Mouse (Mus musculus): ENCODE measurements around the gene Slc35b2. TPM values are rescaled to one million over a fixed set of nuclear protein-coding genes. Genes with fewer than 3 reads are reported as not detected.

The Slc35b2 gene
- total and polyA plus RNA-seq, 3 experiments, result 43.6 to 167 (median 59.7) TPM

DNA sequence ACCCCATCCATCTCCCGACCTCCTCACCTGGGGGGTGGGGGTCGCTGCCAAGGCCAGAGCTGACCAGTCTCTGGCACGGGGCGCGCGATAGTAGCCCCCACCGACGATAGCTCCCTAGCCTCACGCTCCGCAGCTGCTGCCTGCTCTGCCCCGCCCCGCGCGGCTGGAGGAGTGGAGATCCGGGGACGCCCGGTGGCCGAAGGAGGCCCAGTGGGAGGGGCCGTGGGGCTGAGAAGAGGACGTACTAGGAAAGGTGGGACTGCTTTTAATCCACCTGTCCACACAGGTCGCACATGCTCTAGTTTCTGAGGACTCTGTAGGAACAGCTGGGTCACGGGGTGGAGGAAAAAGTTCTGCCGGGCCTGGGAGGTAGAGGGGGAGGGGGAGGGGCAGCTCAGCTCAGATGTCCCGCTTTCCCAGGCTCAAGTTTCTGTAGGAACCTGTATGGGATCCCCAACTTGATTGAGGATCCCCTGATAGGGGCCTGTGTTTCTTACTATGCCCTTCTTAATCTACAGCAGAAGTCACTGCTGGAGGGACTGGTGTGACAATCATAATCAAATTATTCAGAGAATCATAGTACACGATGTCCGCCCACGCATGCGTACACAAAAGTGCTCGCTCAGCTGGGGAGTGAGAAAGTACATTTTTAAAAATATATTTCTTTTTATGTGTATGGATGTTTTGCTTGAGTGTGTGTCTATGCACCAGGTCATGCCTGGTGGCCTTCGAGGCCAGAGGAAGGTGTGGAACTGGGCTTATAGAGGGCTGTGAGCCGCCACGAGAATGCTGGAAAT, 36.0 kb downstream of the Slc35b2 start, which contains the start of gene Slc29a1:
TSS of gene Slc29a1 (minus strand) at position 161 of the 797 bp plus-strand sequence.
- DNase-seq, result peak; percentile 85

DNA sequence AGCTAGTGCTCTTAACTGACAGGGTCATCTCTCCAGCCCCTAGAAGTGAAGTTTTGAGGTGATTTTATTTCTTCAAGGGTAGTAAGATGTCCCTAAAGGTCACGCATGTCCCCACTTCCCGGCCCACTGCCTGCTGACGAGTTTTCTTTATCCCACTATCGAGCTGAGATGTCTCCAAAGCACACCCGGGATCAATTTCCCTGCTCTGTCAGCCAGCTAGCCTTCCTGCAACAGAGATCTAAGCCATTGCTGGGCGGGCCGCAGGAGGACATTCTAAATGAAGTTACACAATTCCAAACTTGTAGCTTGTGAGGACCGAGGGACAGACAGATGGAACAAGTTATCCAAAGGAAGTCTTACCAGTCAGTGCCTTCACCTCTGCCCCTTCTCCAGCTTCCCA, 36.6 kb downstream of the Slc35b2 start:
- no peak for DNase-seq

DNA sequence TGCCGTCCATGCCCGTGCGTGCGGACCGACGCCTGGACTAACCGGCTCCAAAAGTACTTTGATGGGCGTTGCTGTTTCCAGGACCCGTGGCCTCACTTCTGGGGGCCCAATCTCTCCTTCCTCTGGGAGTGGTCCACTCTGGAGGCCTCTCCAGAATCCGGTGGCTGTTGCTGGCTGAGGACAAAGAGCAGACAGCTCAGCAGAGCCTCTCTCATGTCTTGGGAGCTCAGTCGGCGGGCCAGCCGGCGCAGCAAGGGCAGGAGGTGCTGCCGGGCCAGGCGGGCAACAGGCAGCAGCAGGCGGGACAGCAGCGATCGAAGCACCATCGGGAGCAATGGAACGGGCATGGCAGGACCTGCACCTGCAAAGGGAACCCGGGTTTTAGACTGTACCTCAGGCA, 37.7 kb downstream of the Slc35b2 start:
- no peak for DNase-seq

DNA sequence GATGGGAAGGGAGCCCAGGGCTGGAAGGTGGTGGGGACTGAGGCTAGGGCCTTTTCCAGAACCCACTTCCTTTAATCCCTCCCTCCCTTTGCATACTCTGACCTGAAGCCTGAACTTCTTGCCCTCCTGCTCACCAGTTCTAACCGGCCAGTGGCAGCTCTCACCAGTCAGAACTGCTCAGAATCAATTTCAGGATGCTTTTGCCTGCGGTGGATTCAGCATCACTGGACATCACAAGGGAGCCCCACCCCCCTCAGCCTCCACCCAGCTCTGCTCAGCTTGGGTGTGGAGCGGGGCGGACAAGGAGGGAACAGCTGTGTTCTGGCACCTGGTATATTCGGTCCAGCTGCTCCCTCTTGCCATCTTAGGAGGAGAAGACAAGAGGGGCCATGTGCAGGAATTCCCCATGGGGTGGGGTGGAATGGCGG, 38.2 kb downstream of the Slc35b2 start, which contains the start of gene Mymx:
TSS of gene Mymx (minus strand) at position 226 of the 428 bp plus-strand sequence.
- no peak for DNase-seq

DNA sequence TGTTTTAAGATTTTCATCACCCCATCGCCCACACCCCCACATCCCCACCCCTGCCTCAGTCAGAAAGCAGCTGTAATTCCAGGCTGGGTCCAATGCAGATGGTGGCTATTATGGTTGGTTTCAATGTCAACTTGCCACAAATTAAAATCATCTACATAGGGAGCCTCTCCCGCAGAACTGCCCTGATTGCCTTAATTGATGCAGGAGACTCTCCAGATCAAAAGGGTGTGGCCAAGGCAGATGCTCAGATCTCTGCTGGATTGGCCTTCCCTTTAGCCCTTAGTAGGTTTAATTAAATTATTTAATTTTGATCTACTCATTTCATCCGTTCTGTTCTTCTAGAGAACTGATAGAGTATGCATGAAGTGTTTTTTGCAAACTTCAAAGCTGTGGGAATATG, 39.3 kb downstream of the Slc35b2 start:
- no peak for DNase-seq

DNA sequence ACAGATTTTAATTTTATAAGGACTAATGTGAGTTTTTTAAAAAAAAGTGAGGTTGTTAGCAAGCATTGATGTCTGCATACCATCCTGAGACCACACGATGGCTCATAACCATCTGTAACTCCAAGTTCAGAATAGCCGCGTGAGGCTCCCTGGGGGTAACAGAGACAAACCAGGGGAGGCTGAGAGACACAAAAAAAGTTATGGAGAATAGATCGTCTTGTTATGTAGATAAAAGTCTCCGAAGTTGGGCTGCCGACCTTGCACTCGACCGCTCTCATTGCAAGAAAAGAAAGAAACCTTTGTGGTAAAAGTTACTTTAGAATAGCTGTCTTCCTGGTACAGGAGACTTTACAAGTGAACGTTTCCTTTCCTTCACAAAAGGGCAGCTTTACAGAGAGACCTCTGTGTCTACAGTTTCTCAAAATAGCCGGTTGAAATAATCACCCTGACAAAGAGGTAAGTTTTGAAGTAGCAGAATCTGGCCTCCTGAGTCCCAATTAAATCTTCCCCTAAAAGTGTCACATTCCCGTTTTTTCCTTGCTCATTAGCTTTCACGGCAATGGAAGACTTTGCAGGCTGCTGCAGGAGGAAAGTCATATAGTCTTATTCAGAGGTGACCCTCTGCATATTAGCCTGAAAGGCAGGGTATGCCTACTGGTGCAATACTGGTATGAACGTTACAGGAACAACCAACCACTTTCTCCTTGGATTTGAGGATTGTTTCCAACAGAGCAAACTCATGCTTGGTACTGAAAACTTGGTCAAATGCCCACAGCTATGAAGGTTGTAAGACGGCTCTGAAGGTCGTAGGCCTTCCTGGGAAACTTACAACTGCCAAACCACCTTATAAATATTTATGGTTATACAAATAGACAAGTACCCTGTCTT, 43.6 kb downstream of the Slc35b2 start:
- DNase-seq, result no peak

DNA sequence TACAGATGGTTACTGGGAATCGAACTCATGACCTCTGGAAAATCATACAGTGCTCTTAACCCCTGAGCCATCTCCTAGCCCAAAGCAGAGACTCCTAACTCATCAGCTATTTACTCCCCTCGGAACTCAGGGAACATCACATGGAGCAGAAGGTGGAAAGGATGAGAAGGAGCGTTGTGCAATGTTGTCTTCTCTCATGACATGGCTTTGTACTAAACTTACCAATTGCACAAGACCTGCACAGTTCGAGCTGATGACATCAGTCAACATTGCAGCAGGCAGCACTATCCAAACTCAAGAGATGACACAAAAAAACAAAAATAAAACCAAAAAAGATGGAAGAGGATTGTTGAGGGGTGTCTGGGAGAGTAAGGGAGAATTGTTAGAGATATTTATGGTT, 44.7 kb downstream of the Slc35b2 start:
- no peak for DNase-seq

DNA sequence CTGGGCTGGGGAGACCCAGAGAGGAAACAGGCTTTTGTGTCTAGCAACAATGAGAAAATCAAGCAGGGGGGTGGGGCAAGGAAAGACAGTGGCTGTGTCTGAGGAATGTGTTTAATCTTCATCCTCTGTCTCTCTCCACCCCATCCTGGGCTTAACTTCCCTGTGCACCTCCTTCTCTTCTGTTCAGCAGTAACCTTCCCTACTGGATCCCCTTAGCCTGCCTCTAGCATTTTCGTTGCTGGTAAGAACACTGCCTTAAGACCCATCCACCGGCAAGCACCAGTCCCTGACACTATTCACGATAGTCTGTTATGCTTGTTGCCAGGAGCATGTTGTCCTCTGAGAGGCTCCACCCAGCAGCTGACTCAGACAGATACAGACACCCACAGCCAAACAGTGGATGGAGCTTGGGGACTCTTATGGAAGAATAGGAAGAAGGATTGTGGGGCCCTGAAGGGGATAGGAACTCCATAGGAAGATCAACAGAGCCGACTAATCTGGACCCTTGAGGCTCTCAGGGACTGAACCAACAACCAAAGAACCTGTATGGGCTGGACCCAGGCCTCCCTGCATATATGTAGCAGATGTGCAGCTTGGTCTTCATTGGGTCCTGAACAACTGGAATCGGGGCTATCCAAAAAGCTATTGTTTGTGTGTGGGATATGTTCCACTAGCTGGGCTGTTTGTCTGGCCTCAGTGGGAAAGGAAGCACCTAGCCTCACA, 46.6 kb downstream of the Slc35b2 start:
- peak; percentile 55 for DNase-seq

DNA sequence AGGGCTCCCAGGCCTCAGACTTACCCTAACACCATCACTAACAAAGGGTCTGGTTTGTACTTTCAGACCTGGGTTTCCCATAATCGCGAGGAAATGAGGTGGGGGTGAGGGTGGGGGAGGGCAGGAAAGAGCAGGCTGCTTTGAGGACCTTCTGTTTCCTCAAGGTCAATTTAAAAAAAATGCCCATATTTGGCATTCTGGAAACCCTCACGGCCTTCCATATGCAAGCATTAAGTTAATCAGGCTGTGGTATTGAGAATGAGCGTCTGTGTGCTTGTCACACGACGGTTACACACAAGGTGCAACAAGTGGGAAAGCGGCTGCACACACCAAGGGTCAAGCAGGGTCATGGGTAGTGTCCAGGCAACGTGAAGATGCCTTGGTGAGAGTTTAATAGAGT, 48.3 kb downstream of the Slc35b2 start:
- DNase-seq, result no peak

DNA sequence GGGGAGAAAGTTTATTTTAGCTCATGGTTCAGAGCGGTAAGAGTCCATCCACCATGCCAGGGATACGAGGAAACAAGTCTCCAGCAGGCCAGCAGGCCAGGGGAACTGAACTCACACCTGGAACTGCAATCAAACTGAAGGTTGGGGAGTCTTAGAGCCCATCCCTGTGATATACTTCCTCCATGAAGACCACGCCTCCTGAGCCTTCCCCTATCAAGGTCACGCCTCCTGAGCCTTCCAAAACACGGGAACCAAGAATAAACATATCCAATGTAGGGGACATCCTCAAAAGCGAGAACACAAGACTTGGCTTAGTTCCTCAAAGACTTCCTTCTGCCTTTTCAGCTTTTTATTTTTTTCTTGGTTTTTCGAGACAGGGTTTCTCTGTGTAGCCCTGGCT, 49.2 kb downstream of the Slc35b2 start:
- no peak for DNase-seq

DNA sequence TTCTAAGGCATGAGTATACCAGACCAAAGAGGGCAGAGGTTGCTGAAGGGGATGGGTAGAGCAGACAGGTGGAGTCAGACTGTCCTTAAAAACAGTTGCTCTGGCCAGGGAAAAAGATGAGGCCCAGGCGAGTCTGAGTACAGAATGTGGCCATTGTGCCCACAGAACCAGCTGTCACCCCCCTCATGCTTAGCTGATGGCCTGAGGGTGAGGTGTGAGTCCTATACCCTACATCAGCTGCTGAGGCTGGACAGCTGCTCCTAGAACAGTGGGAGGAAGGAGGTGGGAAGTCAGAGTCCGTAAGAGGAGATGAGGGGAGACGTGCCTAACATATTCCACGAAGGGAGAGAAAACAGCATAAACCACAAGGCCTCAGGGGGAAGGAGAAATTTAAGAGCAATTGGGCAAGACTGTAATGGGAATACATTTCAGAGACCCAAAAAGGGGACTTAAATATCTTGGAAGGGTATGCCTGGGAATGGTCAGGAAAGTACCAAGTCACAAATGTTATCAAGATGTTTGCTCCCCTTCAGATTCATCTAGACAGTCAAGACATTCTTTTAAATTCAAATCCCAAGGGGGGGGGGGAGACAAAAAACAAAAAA, 52.5 kb downstream of the Slc35b2 start:
- no peak for DNase-seq

DNA sequence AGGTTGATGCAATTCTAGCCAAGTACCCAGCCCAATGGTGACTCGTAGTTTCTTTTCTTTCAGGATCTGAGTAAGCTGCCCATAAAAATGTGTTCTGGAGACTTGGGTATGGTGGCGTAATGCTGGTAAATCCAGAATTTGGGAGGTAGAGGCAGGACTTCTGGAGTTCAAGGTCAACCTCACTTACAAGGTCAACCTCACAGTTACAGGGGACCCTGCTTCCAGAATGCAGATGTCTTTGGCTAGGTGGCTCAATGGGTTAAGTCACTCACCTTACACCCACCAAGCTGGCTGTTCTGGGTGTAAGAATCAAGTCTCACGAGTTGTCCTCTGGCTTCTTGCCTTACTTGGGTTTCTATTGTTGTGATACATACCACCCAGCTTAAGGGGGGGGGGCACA, 53.0 kb downstream of the Slc35b2 start:
- DNase-seq, result no peak

Other genes starting within 250 kb of the Slc35b2 start
- 10 to 100 TPM; 40.8 to 49.8 TPM for gene Cdc5l, start 130.1 kb upstream of the Slc35b2 start, total RNA-seq (2021)
- 3.0 and 3.9 TPM in 2 replicates for gene Cdc5l, start 130.1 kb upstream of the Slc35b2 start, polyA plus RNA-seq (2012; rRNA removed)
- not detected for gene Spats1, start 88.5 kb upstream of the Slc35b2 start, total RNA-seq (2021)
- gene Spats1, start 88.5 kb upstream of the Slc35b2 start, polyA plus RNA-seq (2012; rRNA removed), result 0.08 TPM in 1 of 2 replicates, not detected in the other
- gene Aars2, start 57.0 kb upstream of the Slc35b2 start, total RNA-seq (2021), result 10 to 100 TPM; 13.3 to 17.6 TPM
- 22.7 and 23.3 TPM in 2 replicates for gene Aars2, start 57.0 kb upstream of the Slc35b2 start, polyA plus RNA-seq (2012; rRNA removed)
- gene Tcte1, start 40.4 kb upstream of the Slc35b2 start, total RNA-seq (2021), result not detected
- not detected in 2 replicates for gene Tcte1, start 40.4 kb upstream of the Slc35b2 start, polyA plus RNA-seq (2012; rRNA removed)
- gene Tmem151b, start 14.2 kb upstream of the Slc35b2 start, total RNA-seq (2021), result under 1 TPM; 0.06 to 0.17 TPM
- gene Tmem151b, start 14.2 kb upstream of the Slc35b2 start, polyA plus RNA-seq (2012; rRNA removed), result 0.09 and 0.74 TPM in 2 replicates
- gene Nfkbie, start 8.2 kb upstream of the Slc35b2 start, total RNA-seq (2021), result 1 to 10 TPM; 3.0 to 5.6 TPM
- 5.2 and 6.4 TPM in 2 replicates for gene Nfkbie, start 8.2 kb upstream of the Slc35b2 start, polyA plus RNA-seq (2012; rRNA removed)
- gene Hsp90ab1, start 9.4 kb downstream of the Slc35b2 start, total RNA-seq (2021), result 1,000 to 10,000 TPM; 1,973 to 2,851 TPM
- gene Hsp90ab1, start 9.4 kb downstream of the Slc35b2 start, polyA plus RNA-seq (2012; rRNA removed), result 197 and 291 TPM in 2 replicates
- 100 to 1,000 TPM; 104 to 197 TPM for gene Slc29a1, start 35.7 kb downstream of the Slc35b2 start, total RNA-seq (2021)
- 288 and 410 TPM in 2 replicates for gene Slc29a1, start 35.7 kb downstream of the Slc35b2 start, polyA plus RNA-seq (2012; rRNA removed)
- not detected for gene Mymx, start 38.2 kb downstream of the Slc35b2 start, total RNA-seq (2021)
- gene Mymx, start 38.2 kb downstream of the Slc35b2 start, polyA plus RNA-seq (2012; rRNA removed), result 0.18 and 0.55 TPM in 2 replicates
- under 1 TPM; 0.59 to 0.95 TPM for gene Capn11, start 95.5 kb downstream of the Slc35b2 start, total RNA-seq (2021)
- gene Capn11, start 95.5 kb downstream of the Slc35b2 start, polyA plus RNA-seq (2012; rRNA removed), result 0.03 TPM in 1 of 2 replicates, not detected in the other
- 100 to 1,000 TPM; 126 to 132 TPM for gene Mrpl14, start 122.4 kb downstream of the Slc35b2 start, total RNA-seq (2021)
- 223 and 257 TPM in 2 replicates for gene Mrpl14, start 122.4 kb downstream of the Slc35b2 start, polyA plus RNA-seq (2012; rRNA removed)
- gene Tmem63b, start 123.0 kb downstream of the Slc35b2 start, total RNA-seq (2021), result 10 to 100 TPM; 37.9 to 54.8 TPM
- gene Tmem63b, start 123.0 kb downstream of the Slc35b2 start, polyA plus RNA-seq (2012; rRNA removed), result 68.9 and 71.9 TPM in 2 replicates
- not detected for gene 1600014C23Rik, start 170.0 kb downstream of the Slc35b2 start, total RNA-seq (2021)
- not detected in 2 replicates for gene 1600014C23Rik, start 170.0 kb downstream of the Slc35b2 start, polyA plus RNA-seq (2012; rRNA removed)